Mouse (Mus musculus): ENCODE results near the gene Ank2. TPM values are rescaled to one million over a fixed set of nuclear protein-coding genes. Genes with fewer than 3 reads are reported as not detected.

The Ank2 gene
- total RNA-seq, 2 experiments from 2014 or later: 675 to 811 TPM

DNA sequence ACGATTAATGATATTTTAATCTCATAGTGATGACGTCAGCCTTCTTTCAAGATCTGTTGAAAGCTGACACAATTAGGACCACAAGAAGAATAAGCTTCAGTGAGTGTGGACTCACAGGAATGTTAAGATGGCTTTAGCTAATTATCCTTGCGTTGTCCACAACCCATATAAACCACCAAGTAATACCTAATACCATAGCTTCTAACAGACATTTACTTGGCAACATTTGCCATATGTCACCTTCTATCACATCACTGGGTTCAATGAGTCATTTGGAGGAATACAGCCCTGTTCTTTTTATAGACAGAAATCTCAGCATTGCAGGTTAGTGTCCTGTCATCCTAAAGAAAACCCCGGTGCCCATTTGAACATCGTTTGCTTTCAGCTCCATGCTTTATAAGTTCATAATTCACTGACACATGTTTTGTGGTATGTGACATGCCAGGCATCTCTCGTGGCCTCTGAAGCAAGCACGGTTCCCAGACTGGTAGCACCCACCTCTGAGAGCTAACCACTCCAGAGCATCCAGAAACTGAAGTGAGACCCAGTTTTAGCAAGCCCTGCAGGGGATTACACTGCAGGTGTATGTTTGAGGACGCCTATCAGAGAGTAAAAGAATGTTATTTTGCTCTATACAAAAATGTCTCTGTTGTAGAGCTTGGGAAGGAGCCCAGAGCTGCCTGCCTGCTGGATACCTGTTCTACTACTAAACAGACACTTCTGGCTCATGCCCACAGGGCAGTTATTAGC is 423.4 kb downstream of the Ank2 start:
- DNase-seq (ENCODE audit: extremely low spot score in 1 of 2, low spot score in 1 of 2): no peak

DNA sequence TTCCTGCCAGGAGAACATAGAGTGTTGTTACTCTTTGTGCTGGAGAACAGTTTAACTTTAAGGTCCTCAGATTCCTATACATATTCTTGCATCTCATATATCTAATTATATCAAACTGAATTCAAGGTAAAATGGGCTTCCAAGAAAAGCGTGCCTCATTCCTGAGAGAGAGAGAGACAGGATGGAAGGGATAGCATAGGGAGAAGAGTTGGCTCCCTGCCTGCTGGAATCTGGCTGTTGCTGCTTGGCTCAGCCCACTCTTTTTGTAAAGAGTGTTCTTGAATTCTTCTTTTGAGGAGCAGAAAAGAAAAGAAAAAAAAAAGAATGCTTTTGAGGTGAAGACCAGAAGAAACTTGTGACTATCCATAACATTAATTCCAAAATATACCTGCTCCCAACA is 427.7 kb downstream of the Ank2 start:
- peak in 1 of 2 experiments; percentile 65 for DNase-seq (ENCODE audit: extremely low spot score in 1 of 2, low spot score in 1 of 2)

DNA sequence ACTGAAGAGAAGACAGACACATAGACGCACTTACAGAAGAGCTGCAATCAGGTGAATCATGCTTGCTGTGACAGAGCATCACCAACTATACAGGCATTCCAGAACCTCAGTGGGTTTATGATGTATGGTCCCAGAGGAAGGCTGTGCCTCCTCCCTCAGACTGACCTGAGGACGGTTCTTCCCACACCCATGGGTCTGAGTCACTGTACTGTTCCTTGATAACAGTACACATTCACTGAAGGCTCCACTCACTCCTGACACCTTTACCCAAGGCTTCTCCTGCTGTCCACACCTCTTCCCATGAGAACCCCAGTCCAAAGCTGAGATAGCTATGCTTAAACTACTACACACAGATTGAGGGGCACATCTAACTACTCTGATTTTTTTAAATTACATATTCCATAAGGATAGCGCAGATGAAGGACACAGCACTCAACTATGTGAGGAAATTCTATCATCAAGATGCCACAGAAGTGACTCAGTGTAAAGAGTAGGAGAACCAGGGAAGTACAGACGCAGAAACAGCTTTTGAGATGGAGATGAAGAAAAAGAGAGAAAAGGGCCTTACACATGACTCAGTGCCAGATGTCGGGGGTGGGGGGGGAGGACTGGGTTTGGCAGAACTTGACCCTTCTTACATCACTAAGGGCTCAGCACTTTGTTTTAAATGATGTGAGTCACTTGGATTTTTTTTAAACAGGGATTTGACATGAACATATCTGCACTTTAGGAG is 435.3 kb downstream of the Ank2 start:
- no peak for DNase-seq (ENCODE audit: extremely low spot score in 1 of 2, low spot score in 1 of 2)

DNA sequence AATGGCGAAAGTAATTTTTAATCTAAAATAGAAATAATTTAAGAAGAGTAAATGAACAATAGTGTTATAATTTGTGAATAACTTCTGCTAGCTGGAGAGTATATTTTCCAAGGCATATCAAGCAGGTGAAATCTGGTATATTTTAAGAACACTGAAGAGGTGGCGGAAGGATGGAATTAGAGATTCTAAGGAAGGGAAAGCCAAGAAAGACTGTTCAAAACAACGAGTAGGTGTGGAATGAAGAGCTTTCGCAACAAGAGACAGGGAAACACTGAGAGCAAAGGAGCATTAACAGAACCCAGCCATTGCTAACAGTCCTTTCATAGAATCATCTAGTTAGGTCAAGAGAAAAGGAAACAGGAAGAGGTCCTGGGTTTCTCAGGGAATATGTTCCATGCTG is 439.5 kb downstream of the Ank2 start:
- DNase-seq (ENCODE audit: extremely low spot score in 1 of 2, low spot score in 1 of 2): no peak

DNA sequence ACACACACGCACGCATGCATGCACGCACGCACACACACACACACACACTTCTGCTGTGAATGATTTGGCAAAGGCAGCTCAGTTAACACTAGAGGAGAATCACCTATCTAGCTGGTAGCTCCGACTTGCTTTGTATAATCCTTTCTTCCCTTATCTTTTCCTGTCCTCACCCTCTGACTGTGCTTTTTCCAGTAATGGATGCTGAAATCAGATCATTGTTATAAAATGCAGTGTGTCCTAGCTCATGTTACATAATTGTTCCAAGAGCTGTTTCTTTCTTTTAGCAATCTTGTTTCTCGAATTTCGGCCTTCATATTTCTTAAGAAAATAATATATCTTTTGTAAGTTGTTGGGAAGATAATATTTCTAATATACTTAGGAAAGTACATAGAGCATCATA is 457.9 kb downstream of the Ank2 start:
- no peak for DNase-seq (ENCODE audit: extremely low spot score in 1 of 2, low spot score in 1 of 2)

DNA sequence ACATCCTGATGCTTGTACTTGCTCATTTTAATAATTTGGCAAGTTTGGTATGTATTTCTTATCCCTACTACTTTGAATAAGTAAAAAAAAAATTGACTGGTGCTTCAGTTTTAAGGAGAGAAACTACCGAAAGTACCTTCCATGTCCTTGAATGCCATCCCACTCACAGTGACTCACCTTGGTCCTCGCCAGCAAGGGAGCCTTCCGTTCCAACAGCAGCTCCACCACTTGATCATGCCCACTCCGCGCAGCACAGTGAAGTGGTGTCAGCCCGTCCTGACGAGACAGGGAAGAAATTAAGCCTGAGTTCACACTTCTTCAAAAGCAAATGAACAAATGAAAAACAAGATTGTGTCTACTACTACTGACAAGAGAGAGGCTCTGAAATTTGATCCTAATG is 460.6 kb downstream of the Ank2 start:
- no peak for DNase-seq (ENCODE audit: extremely low spot score in 1 of 2, low spot score in 1 of 2)

DNA sequence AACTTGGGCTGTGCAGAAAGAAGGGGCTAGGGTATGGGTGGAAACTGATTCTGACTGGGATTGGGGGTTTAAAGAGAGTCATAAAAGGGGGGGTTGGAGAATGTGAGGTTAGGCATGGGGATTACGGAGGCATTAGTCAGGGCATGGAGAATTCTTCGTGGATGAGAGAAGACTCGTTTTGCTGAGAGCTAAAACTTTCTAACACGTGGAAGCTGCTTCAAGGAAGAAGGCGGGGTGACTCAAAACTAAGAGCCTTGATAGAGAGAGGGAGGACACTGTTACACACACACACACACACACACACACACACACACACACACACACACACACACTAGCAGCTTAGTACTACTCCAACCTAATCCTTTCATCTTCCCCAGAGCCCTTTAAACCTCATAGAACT is 463.0 kb downstream of the Ank2 start:
- no peak for DNase-seq (ENCODE audit: extremely low spot score in 1 of 2, low spot score in 1 of 2)

DNA sequence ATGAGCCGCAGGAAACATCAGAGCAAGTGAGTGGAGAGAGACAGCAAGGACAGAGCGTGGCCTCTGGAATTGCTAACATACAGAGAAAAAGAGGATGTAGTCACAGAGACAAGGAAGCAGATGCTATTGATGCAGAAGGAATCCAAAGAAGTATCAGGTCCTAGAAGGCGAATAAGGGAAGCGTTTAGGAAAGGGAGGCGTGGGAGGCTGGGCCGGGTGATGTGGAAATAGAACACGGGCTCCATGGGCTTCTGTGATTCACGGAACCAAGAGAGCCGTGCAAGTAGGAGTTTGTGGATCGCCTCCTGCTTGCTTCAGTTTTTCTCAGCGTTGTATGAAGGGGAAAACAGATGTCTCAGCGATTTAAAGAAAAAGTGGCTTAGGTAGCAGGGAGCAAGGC is 463.6 kb downstream of the Ank2 start:
- no peak for DNase-seq (ENCODE audit: extremely low spot score in 1 of 2, low spot score in 1 of 2)

DNA sequence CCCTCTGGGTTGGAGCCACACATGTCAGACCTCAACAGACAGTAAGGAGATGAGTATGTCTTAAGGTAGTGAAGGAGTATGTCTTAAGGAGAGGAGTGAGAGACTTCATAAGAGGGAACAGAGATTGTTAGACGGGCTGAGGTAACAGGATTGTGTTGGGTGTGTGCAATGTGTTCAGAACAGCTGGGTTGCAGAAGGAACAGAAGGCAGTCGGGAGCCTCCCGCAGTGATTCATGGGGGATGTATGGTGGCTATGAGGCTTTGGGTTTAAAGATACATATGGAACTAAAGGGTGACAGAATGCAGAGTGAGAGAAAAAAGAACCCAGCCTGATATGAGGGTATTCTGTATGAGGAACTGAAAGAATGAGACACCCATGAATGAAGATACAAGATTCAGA is 464.2 kb downstream of the Ank2 start:
- no peak for DNase-seq (ENCODE audit: extremely low spot score in 1 of 2, low spot score in 1 of 2)

DNA sequence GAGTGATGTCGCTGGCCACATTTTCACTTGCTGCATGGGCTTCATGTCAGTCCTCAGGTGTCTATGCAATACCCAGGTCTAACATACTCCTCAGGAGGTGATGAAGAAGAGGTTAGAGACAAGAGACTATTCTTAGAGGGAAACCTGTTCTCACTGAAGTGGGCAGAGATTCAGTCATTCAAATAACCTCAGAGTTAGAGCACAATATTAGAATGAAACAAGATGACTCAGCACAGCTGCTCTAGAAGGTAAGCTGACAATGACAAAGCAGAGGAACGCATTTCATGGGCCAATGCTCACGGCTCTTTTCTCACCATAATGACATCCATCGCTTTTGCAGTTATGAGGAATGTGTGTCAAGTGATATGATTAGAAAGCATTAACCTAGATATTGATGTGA is 475.2 kb downstream of the Ank2 start:
- no peak for DNase-seq (ENCODE audit: extremely low spot score in 1 of 2, low spot score in 1 of 2)

DNA sequence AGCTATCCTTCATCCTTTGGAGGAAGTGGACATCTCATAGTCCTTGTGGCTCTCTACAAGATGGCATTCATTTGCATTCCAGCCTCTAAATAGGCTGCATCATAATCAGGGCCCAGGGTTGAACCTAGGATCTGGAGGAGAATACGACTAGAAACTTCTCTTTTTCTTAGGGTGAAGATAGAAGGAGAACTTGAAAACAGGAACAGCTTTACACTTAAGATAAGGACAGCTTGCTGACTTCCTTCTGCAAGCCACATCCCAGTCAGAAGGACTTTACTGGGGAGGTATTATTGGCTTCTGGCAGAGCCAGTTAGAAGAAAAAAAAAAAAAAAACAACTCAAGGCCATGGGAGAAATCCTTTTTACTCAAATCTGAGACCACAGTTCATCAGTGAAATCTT is 479.0 kb downstream of the Ank2 start:
- no peak for DNase-seq (ENCODE audit: extremely low spot score in 1 of 2, low spot score in 1 of 2)

DNA sequence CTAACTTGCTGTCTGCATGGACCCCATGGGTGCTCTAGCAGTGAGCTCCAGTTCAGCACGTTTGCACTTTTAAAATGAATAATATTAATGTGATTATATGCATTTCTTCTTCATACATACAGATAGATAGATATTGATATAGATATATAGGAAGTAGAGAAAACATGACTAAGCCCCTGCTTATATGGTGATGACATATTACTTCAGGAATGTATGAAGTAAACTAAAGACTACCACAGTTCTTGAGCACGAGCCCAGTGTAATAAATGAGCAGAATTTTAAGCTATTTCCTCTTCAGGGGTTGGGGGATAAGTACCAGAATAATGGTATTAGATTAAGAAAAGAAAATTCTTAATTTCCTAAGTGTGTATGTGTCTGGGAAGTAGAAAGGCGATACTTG is 479.4 kb downstream of the Ank2 start:
- no peak for DNase-seq (ENCODE audit: extremely low spot score in 1 of 2, low spot score in 1 of 2)

DNA sequence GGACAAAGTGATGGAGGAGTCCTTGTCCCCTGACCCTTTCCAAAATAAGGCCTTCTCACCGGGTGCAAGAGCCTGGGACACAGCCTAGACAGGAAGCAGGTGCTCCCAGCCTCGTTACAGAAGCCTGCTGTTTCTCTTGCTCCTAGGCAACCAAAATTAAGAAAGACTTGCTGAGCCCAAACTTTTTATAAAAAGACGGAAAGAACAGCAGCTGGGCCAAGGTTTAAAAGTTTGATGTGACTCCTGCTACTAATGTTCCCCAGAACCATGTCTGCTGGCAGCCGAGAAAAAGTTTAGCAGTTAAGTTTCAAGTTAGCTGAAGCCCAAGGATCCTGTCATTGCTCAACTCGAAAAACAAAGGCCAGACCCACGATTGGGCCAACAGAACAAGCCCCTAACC is 480.0 kb downstream of the Ank2 start:
- no peak for DNase-seq (ENCODE audit: extremely low spot score in 1 of 2, low spot score in 1 of 2)

DNA sequence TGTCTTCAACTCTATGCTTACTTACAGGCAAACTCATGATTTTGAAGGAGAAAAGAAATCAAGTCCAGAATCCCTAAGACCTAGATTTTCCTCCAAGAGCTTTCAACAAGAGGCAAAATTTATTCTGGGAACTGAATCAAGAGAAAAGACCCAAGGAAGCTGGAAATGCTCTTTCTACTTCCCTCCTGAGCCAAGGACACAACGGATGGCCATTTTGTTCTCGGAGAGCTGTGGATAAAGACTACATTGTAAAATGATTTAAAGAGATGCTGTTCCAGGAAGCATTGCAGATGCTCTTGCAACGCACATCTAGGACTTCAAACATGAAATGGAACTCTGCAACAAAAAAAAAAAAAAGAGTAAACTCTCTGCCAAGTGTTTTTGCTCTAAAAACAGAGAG is 481.6 kb downstream of the Ank2 start:
- DNase-seq (ENCODE audit: extremely low spot score in 1 of 2, low spot score in 1 of 2): no peak

DNA sequence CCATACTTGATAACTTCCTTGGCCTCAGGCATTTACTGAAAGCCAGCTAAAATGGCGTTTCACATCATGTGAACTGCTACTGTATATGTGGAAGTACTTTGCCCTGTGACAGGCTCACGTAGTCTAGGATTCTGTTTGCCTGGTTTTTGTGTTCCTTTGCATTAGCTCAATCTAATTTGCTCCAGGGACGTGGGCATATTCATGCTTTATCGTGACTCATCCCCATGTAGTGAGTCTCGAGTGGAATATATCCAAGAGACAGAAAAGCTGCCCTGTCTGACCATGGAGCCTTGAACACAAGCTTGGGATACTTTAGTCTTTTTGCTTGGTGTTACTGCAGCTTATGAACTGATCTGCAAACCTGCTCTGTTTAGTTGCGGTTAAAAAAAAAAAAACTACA is 483.6 kb downstream of the Ank2 start:
- DNase-seq (ENCODE audit: extremely low spot score in 1 of 2, low spot score in 1 of 2): no peak

DNA sequence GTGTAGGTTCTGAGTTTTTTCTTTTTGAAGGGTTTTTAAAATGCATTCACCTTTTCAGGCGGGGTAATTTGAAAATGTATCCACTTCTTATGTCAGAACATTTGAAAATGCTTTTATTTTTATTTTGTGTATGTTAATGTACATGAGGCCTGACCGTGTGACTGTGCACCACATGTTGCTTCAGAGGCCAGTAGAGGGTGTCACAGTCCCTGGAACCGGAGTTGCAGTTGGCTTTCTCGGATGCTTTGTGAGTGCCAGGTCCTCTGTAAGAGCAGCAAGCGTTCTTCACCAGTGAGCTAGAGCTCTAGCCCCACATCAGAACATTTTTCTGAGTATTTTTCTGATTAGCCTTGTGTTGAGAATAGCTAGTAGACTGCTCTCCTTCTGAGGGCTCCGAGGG is 484.0 kb downstream of the Ank2 start:
- DNase-seq (ENCODE audit: extremely low spot score in 1 of 2, low spot score in 1 of 2): no peak

DNA sequence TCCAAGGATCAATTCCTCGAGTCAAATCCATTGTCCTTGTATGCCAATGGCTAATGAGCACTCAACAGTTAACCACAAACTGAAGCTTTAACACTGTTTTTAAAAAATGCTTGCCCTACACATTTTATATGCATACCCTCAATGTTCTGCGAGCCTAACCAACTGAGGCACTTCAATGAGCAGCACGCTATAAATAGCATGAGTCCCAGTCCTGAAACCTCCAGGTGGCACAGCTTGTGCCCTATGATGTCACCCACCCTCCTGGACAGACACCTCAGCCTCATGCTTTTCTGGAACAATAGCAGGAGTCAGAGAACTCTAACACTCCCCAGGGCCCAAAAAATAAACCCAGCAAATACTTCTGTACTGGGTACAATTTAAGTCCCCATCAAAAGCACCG is 485.2 kb downstream of the Ank2 start:
- no peak for DNase-seq (ENCODE audit: extremely low spot score in 1 of 2, low spot score in 1 of 2)

DNA sequence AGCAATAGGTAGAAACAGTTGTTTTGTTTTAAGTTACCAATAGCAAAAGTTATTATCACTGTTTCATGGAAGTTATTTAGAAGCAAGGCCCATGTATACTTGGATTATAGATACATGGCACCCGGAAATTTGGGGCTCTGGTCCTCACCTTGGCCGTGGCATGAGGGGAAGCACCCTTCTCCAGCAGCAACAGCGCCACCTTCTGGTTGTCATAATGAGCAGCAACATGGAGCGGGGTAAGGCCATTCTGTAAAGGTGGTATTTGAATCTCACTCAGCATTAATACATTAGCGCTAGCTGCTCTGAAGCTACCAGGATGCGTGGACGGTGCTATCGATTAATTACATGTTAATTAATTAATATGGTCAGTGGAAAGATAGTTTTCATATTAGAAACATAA is 486.6 kb downstream of the Ank2 start:
- peak in 1 of 2 experiments; percentile 62 for DNase-seq (ENCODE audit: extremely low spot score in 1 of 2, low spot score in 1 of 2)

DNA sequence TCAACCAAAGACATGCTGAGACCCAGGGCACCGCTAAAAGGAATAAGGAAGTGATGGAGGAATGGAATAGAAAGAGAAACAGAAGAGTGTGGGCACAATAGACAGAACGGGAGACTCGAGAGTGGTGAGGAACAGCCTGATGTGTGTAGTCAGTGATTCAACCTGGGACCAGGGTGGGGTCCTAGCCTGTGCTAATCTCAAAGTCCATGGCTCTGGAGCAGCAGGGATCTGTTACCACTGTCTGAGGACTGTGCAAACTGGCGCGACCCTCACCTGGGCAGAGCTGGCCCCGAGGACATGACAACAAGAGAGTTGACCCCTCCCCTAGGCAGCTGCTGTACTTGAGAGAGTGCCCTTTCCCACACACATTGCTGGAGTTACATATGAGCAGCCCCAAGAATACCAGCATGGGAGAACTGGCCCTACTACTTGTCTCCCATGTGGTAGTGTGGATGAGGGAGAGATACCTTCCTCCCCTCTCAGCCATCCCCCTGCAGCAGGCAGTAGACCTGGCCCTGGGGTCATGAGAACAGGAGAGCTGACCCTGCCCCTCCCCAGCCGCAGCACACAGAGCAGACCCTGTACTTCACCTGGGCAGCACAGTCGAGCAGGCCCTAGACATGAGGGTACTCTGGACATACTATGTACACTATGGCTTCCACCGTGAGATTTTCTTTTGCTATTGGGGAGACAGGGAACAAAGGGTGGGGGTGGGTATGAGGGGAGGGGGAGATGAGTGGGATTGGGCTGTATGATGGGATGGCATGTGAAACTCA is 493.1 kb downstream of the Ank2 start:
- DNase-seq (ENCODE audit: extremely low spot score in 1 of 2, low spot score in 1 of 2): no peak

DNA sequence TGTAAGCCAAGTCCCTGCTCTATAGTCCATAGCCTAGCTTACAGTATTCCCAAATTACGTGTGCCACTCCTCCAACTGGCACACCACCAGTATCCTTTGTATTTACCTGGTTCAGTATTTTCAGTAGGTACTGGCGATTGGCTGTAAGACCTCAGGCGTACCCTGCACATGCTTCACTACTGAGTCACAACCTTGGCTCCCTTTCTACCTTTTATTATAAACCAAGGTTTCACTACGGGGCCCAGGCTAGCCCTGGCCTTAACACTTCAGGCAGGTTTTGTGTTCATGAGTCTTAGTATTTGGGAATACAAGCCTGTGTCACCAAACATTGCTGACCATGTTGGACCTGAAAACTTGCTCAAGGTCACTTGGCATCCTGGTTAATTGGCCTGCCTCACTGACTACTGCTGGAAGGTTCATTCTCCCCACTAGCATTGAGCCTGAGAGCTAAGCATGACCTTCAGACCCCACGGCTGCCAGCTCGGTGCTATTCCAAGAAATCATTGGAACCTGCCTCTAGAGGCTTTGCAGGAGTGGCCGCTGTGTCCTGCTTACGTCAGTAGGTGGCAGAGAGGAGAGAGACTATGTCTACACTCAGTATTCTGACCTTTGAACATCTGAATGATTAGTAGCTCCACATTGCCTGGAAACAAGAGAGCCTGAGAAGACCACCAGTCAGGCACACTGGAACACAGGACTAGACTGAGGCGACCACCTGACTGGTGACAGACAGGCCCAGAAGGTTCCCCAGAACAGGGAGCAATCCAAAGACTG is 494.1 kb downstream of the Ank2 start:
- DNase-seq (ENCODE audit: extremely low spot score in 1 of 2, low spot score in 1 of 2): no peak

DNA sequence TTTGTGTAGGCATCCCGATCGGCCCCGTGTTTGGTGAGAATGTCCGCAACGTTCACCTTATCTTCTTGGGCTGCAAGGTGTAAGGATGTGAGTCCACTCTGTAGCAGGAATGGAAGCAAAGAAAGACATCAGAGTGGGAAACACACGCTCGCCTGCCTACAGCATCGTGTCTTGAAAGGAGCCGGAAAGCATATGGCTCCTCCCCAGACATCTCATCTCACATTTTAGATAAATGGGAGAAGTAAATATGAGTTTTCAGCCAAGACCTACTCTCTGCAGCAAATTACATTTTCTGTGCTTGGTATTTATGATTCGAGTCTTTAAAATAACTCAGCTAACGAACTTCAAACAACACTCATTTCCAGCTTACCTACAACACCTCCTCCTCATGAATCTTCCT is 495.2 kb downstream of the Ank2 start:
- no peak for DNase-seq (ENCODE audit: extremely low spot score in 1 of 2, low spot score in 1 of 2)

Data from layer of hippocampus, postnatal 25 days (tissue).